Mouse (Mus musculus): ENCODE data around the gene Txn2. TPM values are rescaled to one million over a fixed set of nuclear protein-coding genes. Genes with fewer than 3 reads are reported as not detected.

The Txn2 gene
- polyA plus RNA-seq (2012; rRNA removed; ENCODE audit: low replicate concordance), result 259 and 277 TPM in 2 replicates

GRCm38 (mm10) chr15:77928673-77929331 is at the start of gene Txn2:
Gene Txn2 (minus strand): TSS chr15:77929006.

DNA sequence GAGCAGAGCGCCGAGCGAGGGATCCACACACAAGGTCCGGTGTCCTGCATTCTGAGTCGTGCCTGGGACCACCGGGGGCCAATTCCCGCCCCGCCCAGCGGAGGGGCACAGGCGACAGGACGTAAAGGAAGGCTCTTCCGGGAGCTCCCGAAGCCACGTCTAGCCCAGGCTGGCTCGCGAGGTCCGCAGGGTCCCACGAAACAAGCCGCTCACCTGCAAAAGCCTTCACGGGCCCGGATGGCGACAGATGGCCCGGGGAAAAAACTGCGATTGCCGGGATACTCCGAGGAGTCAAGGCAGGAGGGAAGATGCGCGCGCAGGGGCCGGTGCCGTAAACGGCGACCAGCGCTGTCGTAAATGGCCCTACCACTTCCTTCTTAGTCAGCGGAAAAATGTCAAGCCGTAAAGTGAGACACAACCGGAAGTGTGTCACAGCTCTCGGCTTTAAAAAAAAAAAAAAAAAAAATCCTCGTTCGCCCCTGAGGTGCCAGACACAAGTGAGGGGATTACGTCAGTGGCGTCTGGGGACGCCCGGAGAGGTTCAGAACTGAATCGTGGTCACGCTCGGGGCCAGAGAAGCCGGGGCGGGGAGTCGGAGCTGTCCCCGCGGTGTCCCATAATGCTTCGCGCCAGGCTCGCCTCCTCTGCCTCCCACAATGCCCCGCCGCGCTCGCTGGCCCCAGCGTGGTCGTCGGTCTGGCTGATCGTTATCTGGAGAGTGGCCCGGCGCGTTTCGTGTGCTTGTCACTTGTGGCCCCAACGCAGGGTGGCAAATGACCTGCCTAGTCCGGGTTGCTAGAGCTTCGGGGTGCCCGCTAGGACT is 41.9 kb upstream of the Txn2 start, which contains the start of gene Eif3d:
TSS of gene Eif3d (minus strand) at position 344 of the 823 bp plus-strand sequence.

GRCm38 (mm10) chr15:77956404-77956901 is 27.6 kb upstream of the Txn2 start, which contains the start of gene Foxred2:
Gene Foxred2 (minus strand): TSS chr15:77956722.

Other genes starting within 250 kb of the Txn2 start
- gene Apol7e, start 230.1 kb downstream of the Txn2 start, polyA plus RNA-seq (2012; rRNA removed; ENCODE audit: low replicate concordance), result 0.40 and 0.49 TPM in 2 replicates
- gene Apol9b, start 200.0 kb downstream of the Txn2 start, polyA plus RNA-seq (2012; rRNA removed; ENCODE audit: low replicate concordance), result 4.9 and 7.3 TPM in 2 replicates
- gene Apol8, start 172.0 kb downstream of the Txn2 start, polyA plus RNA-seq (2012; rRNA removed; ENCODE audit: low replicate concordance), result 0.09 and 0.12 TPM in 2 replicates
- 90.1 and 107 TPM in 2 replicates for gene Myh9, start 86.8 kb downstream of the Txn2 start, polyA plus RNA-seq (2012; rRNA removed; ENCODE audit: low replicate concordance)
- 5.3 and 9.2 TPM in 2 replicates for gene Foxred2, start 27.7 kb upstream of the Txn2 start, polyA plus RNA-seq (2012; rRNA removed; ENCODE audit: low replicate concordance)
- 111 and 172 TPM in 2 replicates for gene Eif3d, start 41.8 kb upstream of the Txn2 start, polyA plus RNA-seq (2012; rRNA removed; ENCODE audit: low replicate concordance)
- not detected in 2 replicates for gene Cacng2, start 191.0 kb upstream of the Txn2 start, polyA plus RNA-seq (2012; rRNA removed; ENCODE audit: low replicate concordance)
- 41.5 and 65.2 TPM in 2 replicates for gene Ift27, start 245.1 kb upstream of the Txn2 start, polyA plus RNA-seq (2012; rRNA removed; ENCODE audit: low replicate concordance)